Mouse (Mus musculus): ENCODE measurements around the gene Misp. TPM values are rescaled to one million over a fixed set of nuclear protein-coding genes. Genes with fewer than 3 reads are reported as not detected.

The Misp gene
- polyA plus RNA-seq, 1 experiment from 2014 or later: 10.6 TPM

DNA sequence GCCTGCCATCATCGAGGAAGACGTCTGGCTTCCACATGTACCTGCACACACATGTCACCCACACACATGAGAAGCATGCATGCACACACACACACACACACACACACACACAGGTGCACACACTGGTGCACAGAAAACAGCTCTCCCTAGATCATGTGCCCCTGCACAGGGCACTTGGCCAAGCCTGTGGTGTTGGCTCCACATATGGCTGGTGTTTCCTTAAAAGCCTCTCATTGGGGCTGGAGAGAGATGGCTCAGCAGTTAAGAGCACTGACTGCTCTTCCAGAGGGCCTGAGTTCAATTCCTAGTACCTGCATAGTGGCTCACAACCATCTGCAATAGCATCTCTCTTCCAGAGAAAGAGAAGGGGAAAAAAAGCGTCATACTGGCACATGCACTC, 10.8 kb downstream of the Misp start:
- H3K4me3 ChIP-seq (ENCODE audit: low read length): no peak overlapping the region
- no peak for ATAC-seq (ENCODE audit: low read depth)
- H3K4me1 ChIP-seq (replicated peaks; ENCODE audit: control insufficient read depth, insufficient read depth, low read length): no peaks in the 10 kb centered on the region
- no peak overlapping the region for H3K4me2 ChIP-seq (ENCODE audit: low read depth, low read length)
- WGBS: 81% methylated on average over 3 of the region's 3 CpGs
- H3K27ac ChIP-seq (ENCODE audit: low read length): no peak overlapping the region
- no peaks in the 10 kb centered on the region for H3K27me3 ChIP-seq (ENCODE audit: control insufficient read depth, insufficient read depth, low read depth, low read length)
- H3K9ac ChIP-seq (ENCODE audit: low read length): no peak overlapping the region
- H3K9me3 ChIP-seq (ENCODE audit: control insufficient read depth, low read length): no peaks in the 10 kb centered on the region
- no peaks in the 10 kb centered on the region for H3K36me3 ChIP-seq (ENCODE audit: control insufficient read depth, insufficient read depth, low read length)

DNA sequence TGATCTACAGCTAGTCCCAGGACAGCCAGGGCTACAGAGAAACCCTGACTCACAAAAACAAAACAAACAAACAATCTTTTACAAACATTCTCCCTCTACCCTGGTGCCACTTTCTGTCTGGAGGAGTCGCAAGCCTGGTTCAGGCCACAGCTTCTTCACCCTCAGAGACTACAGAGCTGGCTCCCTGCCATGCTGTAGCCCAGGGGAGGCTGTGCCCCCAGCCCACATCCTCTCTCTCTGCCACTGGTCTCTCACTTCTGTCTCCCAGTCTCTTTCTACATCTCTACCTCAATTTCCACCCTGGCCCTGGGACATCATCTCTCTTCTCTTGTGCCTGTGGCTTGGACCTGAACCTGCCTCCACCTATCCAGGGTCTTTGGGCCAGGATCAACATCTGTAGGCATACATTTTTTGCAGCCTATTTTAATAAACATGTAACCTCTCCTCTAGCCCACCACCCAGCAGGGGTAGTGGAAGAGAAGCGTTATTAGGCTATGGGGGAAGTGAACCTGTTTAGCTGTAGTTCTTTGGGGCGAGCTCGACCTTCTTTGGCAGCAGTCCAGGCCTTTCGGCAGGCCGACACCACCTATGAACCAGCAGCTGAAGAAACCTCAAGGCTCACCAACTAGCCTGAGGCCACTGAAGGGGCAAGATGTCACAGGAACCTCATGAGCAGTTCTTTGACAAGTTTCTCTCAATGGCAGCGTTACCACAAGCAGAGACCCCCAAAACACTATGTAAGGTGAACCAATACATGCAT, 11.4 kb downstream of the Misp start:
- Histone ChIP-seq H3K4me1 (replicated peaks; ENCODE audit: control insufficient read depth, insufficient read depth, low read length) (no peaks in the 10 kb centered on the region), H3K27ac (ENCODE audit: low read length) (no peak overlapping the region), H3K36me3 (ENCODE audit: control insufficient read depth, insufficient read depth, low read length) (no peaks in the 10 kb centered on the region), H3K9ac (ENCODE audit: low read length) (no peak overlapping the region), H3K9me3 (ENCODE audit: control insufficient read depth, low read length) (no peaks in the 10 kb centered on the region), H3K4me2 (ENCODE audit: low read depth, low read length) (no peak overlapping the region), H3K27me3 (ENCODE audit: control insufficient read depth, insufficient read depth, low read depth, low read length) (no peaks in the 10 kb centered on the region), H3K4me3 (ENCODE audit: low read length) (no peak overlapping the region)
- ATAC-seq (ENCODE audit: low read depth): no peak
- 51% methylated on average over 7 of the region's 7 CpGs for WGBS

DNA sequence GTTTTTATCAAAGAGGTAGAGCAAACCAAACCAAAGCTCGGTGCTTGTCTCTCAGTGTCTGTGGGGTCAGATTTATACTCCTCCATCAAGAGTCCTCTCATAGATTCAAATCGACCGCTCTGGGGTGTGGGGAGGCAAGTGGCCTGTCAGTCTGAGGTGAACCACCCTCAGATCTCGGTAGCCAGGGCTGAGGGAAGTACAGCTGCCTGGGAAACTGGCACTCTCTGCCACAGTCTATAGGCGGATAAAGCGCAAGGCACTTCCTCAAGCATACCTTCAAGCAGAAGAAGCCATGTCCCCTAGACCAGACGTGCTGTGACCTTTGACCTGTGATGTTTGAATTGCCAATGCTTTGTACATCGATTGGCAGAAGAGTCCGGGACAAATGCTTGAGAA, 12.0 kb downstream of the Misp start:
- Histone ChIP-seq H3K27me3 (ENCODE audit: control insufficient read depth, insufficient read depth, low read depth, low read length) (no peaks in the 10 kb centered on the region), H3K4me1 (replicated peaks; ENCODE audit: control insufficient read depth, insufficient read depth, low read length) (no peaks in the 10 kb centered on the region), H3K9ac (ENCODE audit: low read length) (no peak overlapping the region), H3K27ac (ENCODE audit: low read length) (no peak overlapping the region), H3K9me3 (ENCODE audit: control insufficient read depth, low read length) (no peaks in the 10 kb centered on the region), H3K4me2 (ENCODE audit: low read depth, low read length) (no peak overlapping the region), H3K36me3 (ENCODE audit: control insufficient read depth, insufficient read depth, low read length) (no peaks in the 10 kb centered on the region), H3K4me3 (ENCODE audit: low read length) (no peak overlapping the region)
- no peak for ATAC-seq (ENCODE audit: low read depth)
- 65% methylated on average over 9 of the region's 9 CpGs for WGBS

DNA sequence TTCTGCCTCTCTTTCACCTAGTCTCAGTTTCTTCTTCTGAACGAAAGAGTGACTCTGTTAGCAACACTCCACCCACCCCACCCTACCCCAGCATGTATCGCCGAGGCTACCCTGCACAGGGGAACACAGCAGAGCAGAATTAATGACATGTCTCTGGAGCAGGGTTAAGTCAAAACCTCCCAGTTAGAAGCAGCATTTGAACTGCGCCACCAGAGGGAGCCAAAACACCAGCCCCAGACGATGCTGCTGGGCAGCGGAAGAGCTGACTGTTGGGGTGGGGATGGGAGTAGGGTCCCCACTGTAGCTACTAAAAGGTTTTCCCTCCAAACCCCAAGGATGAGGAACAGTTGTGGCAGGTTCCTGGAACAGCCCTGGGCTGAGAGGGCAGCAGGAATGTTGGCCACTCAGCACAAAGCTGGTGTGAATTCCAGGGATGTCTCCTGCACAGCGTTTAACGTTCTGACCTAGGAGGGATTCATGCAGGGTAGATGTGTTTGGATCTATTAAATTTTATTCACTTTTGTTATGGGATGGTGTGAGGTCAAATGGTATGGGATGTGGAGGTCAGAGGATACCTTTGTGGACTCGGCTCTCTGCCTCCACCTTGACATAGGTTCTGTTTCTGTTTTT, 14.1 kb downstream of the Misp start:
- peak; percentile 62 for ATAC-seq (ENCODE audit: low read depth)
- Histone ChIP-seq H3K4me3 (ENCODE audit: low read length) (no peak overlapping the region), H3K4me1 (replicated peaks; ENCODE audit: control insufficient read depth, insufficient read depth, low read length) (no peaks in the 10 kb centered on the region), H3K27ac (ENCODE audit: low read length) (no peak overlapping the region), H3K27me3 (ENCODE audit: control insufficient read depth, insufficient read depth, low read depth, low read length) (no peaks in the 10 kb centered on the region), H3K36me3 (ENCODE audit: control insufficient read depth, insufficient read depth, low read length) (no peaks in the 10 kb centered on the region), H3K4me2 (ENCODE audit: low read depth, low read length) (no peak overlapping the region), H3K9ac (ENCODE audit: low read length) (no peak overlapping the region), H3K9me3 (ENCODE audit: control insufficient read depth, low read length) (no peaks in the 10 kb centered on the region)
- WGBS: 15% methylated on average over 9 of the region's 9 CpGs

DNA sequence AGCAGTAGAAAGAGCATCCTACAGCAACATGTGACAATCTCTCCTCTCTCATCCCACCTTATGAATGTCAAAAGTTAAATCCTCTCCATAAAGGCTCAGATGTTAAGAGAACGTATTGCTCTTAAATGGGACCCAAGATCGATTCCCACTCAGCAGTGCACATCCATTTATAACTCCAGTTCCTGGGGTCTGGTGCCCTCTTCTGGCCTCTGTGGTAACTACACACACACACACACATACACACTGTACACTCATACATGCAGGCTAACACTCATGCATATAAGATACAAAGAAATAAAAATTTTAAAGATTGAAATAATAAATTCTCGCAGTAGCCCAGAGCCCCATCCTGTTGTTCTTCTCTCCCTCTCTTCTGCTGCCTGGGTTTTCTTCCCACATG, 16.1 kb downstream of the Misp start:
- Histone ChIP-seq H3K36me3 (ENCODE audit: control insufficient read depth, insufficient read depth, low read length) (no peaks in the 10 kb centered on the region), H3K27ac (ENCODE audit: low read length) (no peak overlapping the region), H3K9me3 (ENCODE audit: control insufficient read depth, low read length) (no peaks in the 10 kb centered on the region), H3K4me2 (ENCODE audit: low read depth, low read length) (no peak overlapping the region), H3K4me3 (ENCODE audit: low read length) (no peak overlapping the region), H3K27me3 (ENCODE audit: control insufficient read depth, insufficient read depth, low read depth, low read length) (no peaks in the 10 kb centered on the region), H3K9ac (ENCODE audit: low read length) (no peak overlapping the region), H3K4me1 (replicated peaks; ENCODE audit: control insufficient read depth, insufficient read depth, low read length) (peaks cover 7% of the 10 kb centered on the region; the same call in 1 of the 2 replicates)
- WGBS: 98% methylated on average over 3 of the region's 3 CpGs
- ATAC-seq (ENCODE audit: low read depth): no peak

DNA sequence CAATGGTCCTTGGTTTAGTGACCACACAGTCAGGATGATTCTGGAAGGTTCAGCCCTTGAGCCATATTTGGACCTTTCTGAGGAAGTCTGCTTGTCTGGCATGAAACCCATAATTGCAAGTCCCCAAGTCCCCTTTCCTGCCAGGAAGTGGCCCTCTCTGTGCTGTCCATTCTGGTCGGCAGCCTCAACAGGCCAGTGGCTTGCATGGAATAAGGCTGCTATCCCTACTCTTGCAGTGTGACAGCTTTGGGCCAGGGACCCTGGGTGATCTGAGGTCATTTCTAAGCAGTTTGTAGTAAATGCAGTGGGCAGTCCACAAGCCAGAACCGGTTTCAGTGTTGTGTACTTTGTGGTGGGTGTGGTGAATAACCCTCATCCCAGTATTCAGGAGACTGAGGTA, 17.4 kb downstream of the Misp start:
- no peaks in the 10 kb centered on the region for H3K9me3 ChIP-seq (ENCODE audit: control insufficient read depth, low read length)
- H3K4me2 ChIP-seq (ENCODE audit: low read depth, low read length): no peak overlapping the region
- no peaks in the 10 kb centered on the region for H3K36me3 ChIP-seq (ENCODE audit: control insufficient read depth, insufficient read depth, low read length)
- peaks cover 17% of the 10 kb centered on the region for H3K4me1 ChIP-seq (replicated peaks; ENCODE audit: control insufficient read depth, insufficient read depth, low read length)
- 47% methylated on average over 2 of the region's 2 CpGs for WGBS
- no peak overlapping the region for H3K9ac ChIP-seq (ENCODE audit: low read length)
- no peak overlapping the region for H3K27ac ChIP-seq (ENCODE audit: low read length)
- ATAC-seq (ENCODE audit: low read depth): no peak
- no peaks in the 10 kb centered on the region for H3K27me3 ChIP-seq (ENCODE audit: control insufficient read depth, insufficient read depth, low read depth, low read length)
- H3K4me3 ChIP-seq (ENCODE audit: low read length): no peak overlapping the region

DNA sequence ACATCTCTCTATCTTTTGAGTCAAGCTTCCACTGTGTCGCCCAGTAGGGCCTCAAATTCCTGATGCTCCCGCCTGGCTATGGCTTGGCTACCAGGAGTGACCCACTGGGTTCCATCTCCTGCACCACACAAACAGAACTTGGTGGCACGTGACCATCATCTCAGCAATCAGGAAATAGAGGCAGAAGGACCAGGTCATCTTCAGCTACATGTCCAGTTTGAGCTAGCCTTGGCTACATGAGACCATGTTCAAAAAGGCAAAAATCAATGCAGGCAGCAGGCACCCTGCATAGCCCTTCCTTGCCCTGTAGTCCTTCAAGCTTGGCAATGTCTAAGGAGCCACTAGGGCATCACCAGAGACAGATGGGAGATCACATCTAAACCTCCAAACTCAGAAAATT, 19.3 kb downstream of the Misp start:
- no peak for ATAC-seq (ENCODE audit: low read depth)
- no peaks in the 10 kb centered on the region for H3K36me3 ChIP-seq (ENCODE audit: control insufficient read depth, insufficient read depth, low read length)
- H3K4me2 ChIP-seq (ENCODE audit: low read depth, low read length): 0 out of 2 replicates have a peak overlapping the region, but pooled peaks have one; percentile 78
- H3K27ac ChIP-seq (ENCODE audit: low read length): peak overlapping the region; percentile 98
- no peaks in the 10 kb centered on the region for H3K27me3 ChIP-seq (ENCODE audit: control insufficient read depth, insufficient read depth, low read depth, low read length)
- H3K4me3 ChIP-seq (ENCODE audit: low read length): no peak overlapping the region
- no peaks in the 10 kb centered on the region for H3K9me3 ChIP-seq (ENCODE audit: control insufficient read depth, low read length)
- WGBS: 90% methylated on average over 3 of the region's 3 CpGs
- no peak overlapping the region; the same call in 1 of the 2 replicates for H3K9ac ChIP-seq (ENCODE audit: low read length)
- peaks cover 23% of the 10 kb centered on the region for H3K4me1 ChIP-seq (replicated peaks; ENCODE audit: control insufficient read depth, insufficient read depth, low read length)

DNA sequence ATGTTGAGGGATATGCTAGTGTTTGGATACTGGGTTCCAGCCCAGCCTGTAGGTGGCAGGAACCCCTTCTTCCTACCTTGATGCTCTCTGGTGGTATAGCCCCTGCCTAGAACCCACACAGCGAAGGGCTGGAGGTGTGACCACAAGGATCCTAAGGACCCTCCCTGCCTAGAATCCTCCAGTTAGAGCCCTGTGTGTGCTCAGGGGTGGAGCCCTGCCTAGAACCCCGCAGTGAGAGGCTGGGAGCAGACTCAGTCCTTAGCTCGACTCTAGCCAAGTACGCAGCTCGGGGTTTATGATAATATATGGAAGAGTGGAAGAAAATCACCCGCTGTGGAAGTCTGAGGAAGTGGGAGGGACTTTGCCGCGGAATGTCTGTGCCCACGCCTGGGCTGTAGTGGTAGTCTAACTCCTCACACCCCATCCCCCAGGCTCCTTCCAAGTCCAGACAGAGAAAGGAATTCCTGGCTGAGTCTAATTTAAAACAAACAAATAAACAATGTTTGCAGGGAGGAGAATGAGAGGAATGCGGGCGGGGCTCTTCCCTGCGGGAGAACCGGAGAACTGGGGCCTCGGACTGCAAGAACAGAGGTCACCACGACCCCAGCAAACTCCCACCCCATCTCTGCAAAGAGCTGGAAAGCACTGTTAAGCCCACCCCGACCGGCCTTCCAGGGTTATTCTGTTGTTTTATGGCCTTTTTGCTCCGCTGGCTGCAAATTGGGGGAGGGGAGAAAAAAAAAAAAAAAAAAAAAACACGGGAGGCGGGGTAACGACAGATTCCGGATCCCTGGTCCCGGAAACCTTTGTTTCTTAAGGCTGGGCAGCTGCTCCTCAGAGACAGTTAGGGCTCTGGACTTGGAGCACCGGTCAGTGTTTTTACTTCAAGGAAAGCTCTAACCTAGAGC, 20.1 kb downstream of the Misp start:
- H3K9me3 ChIP-seq (ENCODE audit: control insufficient read depth, low read length): no peaks in the 10 kb centered on the region
- H3K27me3 ChIP-seq (ENCODE audit: control insufficient read depth, insufficient read depth, low read depth, low read length): no peaks in the 10 kb centered on the region
- under 1% methylated on average over 23 of the region's 24 CpGs for WGBS
- H3K36me3 ChIP-seq (ENCODE audit: control insufficient read depth, insufficient read depth, low read length): no peaks in the 10 kb centered on the region
- peak overlapping the region; percentile 78 for H3K4me2 ChIP-seq (ENCODE audit: low read depth, low read length)
- H3K4me1 ChIP-seq (replicated peaks; ENCODE audit: control insufficient read depth, insufficient read depth, low read length): peaks cover 23% of the 10 kb centered on the region
- peak; percentile 94 for ATAC-seq (ENCODE audit: low read depth)
- peak overlapping the region; percentile 52 for H3K4me3 ChIP-seq (ENCODE audit: low read length)
- peak overlapping the region; percentile 98 for H3K27ac ChIP-seq (ENCODE audit: low read length)
- H3K9ac ChIP-seq (ENCODE audit: low read length): peak overlapping the region; percentile 67

DNA sequence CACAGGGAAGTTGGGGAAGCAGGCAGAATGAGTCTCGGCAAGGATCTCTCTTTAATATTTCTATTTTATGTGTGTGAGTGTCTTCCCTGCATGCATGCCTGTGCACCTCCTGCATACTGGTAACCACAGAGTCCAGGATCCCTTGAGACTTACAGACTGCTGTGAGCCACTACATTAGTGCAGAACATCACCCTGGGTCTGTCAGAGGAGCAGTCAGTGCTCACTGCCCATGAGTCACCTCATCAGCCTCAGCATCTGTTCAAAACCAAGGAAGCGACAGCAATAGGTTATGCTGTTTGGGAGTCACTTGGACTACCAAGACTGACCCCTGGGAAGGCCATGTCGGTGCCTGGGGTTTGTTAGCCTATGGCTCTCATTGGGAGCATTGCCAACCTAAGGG, 21.5 kb downstream of the Misp start:
- Histone ChIP-seq H3K4me3 (ENCODE audit: low read length) (no peak overlapping the region), H3K9ac (ENCODE audit: low read length) (no peak overlapping the region), H3K27ac (ENCODE audit: low read length) (peak overlapping the region; percentile 18; the same call in 1 of the 2 replicates), H3K36me3 (ENCODE audit: control insufficient read depth, insufficient read depth, low read length) (no peaks in the 10 kb centered on the region), H3K4me1 (replicated peaks; ENCODE audit: control insufficient read depth, insufficient read depth, low read length) (peaks cover 23% of the 10 kb centered on the region), H3K9me3 (ENCODE audit: control insufficient read depth, low read length) (no peaks in the 10 kb centered on the region), H3K4me2 (ENCODE audit: low read depth, low read length) (no peak overlapping the region), H3K27me3 (ENCODE audit: control insufficient read depth, insufficient read depth, low read depth, low read length) (no peaks in the 10 kb centered on the region)
- 52% methylated on average over 3 of the region's 3 CpGs for WGBS
- ATAC-seq (ENCODE audit: low read depth): no peak

Data from lung, embryonic 16.5 days (tissue).